Mouse (Mus musculus) megakaryocyte, embryonic 14.5 days (primary cell): ENCODE results near the gene Cstf3.

Source experiments
- FLI1 ChIP-seq: IDR thresholded peaks from 2 replicates; pipeline ENCODE4 v1.6.1; 2012; ENCODE audit warnings: low read length, inconsistent platforms, mixed read lengths
- GATA1 ChIP-seq: IDR thresholded peaks from 3 replicates; pipeline ENCODE4 v1.6.1; 2012; ENCODE audit warnings: mixed read lengths, low read length, inconsistent platforms, borderline replicate concordance

DNA sequence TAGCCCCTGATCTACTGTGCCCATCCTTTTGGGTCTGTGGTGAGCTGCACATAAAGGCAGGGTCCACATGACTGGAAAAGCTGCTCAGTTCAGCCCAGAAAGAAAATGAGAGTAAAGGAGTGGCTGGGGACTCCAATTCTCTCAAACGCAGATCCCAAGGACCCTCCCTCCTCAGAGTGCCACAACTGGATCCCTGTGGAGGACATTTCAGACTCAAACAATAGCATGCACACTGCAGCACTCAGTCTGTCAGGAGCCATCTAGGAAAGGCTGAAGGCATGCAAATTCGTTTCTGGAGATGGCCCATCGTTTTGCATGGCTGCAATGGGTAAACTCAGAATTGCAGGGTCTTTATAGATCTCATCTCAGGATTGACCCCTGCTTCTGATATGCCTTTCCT, 112.8 kb downstream of the Cstf3 start:
- TF ChIP-seq GATA1 (no peak), FLI1 (no peak)
